Mouse (Mus musculus) heart, embryonic 15.5 days (tissue): ENCODE measurements around the gene Rfx4. TPM values are rescaled to one million over a fixed set of nuclear protein-coding genes. Genes with fewer than 3 reads are reported as not detected.

Source experiments
- ATAC-seq: fragments of 200-750 bp; cut with Nextera tagmentation; replicated peaks from 2 replicates; pipeline ENCODE4 v1.8.0; 2017; ENCODE audit warnings: low read depth, moderate TSS enrichment; ENCODE audit not compliant: insufficient number of reproducible peaks, insufficient read depth, low FRiP score
- H3K27ac ChIP-seq: fragments of 300-500 bp; sonication (generic); 2 replicates; pipeline ENCODE4 v1.5.1; 2015; ENCODE audit warnings: mild to moderate bottlenecking, inconsistent platforms
- H3K27me3 ChIP-seq: fragments of 300-500 bp; sonication (generic); 2 replicates; pipeline ENCODE4 v1.6.1; 2015; ENCODE audit warnings: inconsistent platforms
- H3K36me3 ChIP-seq: fragments of 300-500 bp; sonication (generic); 2 replicates; pipeline ENCODE4 v1.6.1; 2015; ENCODE audit warnings: mild to moderate bottlenecking, inconsistent platforms
- H3K4me1 ChIP-seq: fragments of 300-500 bp; sonication (generic); replicated peaks from 2 replicates; pipeline ENCODE4 v1.6.1; 2015; ENCODE audit warnings: inconsistent platforms
- H3K4me2 ChIP-seq: fragments of 300-500 bp; sonication (generic); 2 replicates; pipeline ENCODE4 v1.6.1; 2015; ENCODE audit warnings: inconsistent platforms, mild to moderate bottlenecking, moderate library complexity
- H3K4me3 ChIP-seq: fragments of 300-500 bp; sonication (generic); 2 replicates; pipeline ENCODE4 v1.5.1; 2015; ENCODE audit warnings: mild to moderate bottlenecking, inconsistent platforms
- H3K9ac ChIP-seq: fragments of 300-500 bp; sonication (generic); 2 replicates; pipeline ENCODE4 v1.6.1; 2015; ENCODE audit warnings: mild to moderate bottlenecking, inconsistent platforms
- H3K9me3 ChIP-seq: fragments of 300-500 bp; sonication (generic); replicated peaks from 2 replicates; pipeline ENCODE4 v1.6.1; 2016; ENCODE audit warnings: inconsistent platforms
- WGBS: fragments of 180-500 bp; shearing (Covaris S2); methylation state at CpG from one replicate; pipeline ENCODE4 v1.1.7; 2015; ENCODE audit warnings: mixed read lengths; 5-methylcytosine and 5-hydroxymethylcytosine counted together
- polyA plus RNA-seq: library from polyadenylated mRNA; unstranded; fragments of >200 nt; fragmentation: Nextera tagmentation; extraction: Ambion mirVana; gene quantifications from 2 replicates; pipeline ENCODE4 v1.2.1, GENCODE M21; 2015

Gene Rfx4
- polyA plus RNA-seq, 1 experiment from 2014 or later = not detected

DNA sequence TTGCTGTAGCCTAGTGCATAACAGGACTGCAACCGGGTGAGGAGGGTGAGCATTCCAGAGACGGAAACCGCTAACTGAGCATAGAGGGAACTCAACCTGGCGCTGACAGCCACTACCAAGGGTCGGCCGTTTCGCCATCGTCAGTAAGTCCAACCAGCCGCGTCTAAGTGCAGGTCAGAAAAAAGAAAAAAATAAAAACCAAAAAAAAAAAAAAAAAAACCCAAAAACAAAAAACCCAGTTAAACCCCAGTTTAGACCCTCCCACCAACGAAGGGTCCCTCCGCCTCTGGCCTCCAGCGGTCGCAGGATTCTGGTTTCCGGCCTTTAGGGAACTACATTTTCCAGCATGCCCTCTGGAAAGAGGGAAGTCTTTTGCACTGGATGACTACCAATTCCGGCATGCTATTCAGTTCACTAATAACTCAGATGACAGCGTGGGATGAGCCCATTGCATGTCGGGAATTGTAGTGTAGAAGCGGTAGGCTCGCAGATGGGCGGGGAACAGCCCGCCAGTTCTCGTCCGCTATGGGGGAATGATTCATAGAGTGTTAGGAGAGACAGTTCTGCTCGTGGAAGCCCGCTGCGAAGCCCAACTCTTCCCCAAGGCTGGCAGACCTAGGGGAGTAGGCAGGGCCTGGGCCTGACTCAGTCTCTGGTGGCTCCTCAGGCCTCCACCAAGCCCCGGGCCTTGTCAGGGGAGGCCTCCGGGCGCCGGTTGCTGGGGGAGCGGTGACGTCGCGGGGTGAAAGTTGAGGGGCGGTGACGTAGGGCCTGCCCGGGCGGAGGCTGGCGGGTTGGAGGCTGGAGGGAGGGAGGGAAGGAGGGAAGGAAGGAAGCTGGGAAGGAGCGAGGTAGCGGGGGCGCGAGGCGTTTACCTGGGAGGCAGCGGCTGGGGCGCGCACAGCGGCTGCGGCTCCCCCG, 161.2 kb downstream of the Rfx4 start, which contains the start of gene Ric8b:
TSS of gene Ric8b (plus strand) at position 807 of the 921 bp plus-strand sequence.
- no peaks in the 10 kb centered on the region for H3K27me3 ChIP-seq
- peak within 1 kb of the TSS; percentile 96 for H3K27ac ChIP-seq
- under 1% methylated on average over 51 of the region's 51 CpGs for WGBS
- peaks cover 16% of the 10 kb centered on the region for H3K4me1 ChIP-seq
- no peaks in the 10 kb centered on the region for H3K9me3 ChIP-seq
- H3K4me2 ChIP-seq = peak within 1 kb of the TSS; percentile 70
- H3K36me3 ChIP-seq = no peaks in the 10 kb centered on the region
- ATAC-seq = peak; percentile 97
- peak within 1 kb of the TSS; percentile 87 for H3K9ac ChIP-seq
- peak within 1 kb of the TSS; percentile 87 for H3K4me3 ChIP-seq

DNA sequence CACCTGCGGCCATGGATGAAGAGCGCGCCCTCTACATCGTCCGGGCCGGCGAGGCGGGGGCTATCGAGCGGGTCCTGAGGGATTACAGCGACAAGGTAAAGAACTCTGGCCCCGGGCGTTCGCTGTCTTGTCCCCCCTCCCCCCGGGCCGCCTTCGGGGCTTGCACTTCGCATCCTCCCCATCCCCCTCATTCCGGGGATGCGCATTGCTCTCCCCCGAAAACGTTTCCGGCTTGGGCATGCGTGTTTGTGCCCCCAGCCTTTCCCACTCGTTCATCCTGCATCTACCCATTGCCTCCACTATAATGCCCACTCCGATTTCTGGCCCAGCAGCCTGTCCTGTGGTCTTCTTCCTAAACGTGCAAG, 161.9 kb downstream of the Rfx4 start:
- WGBS = 0% methylated on average over 25 of the region's 27 CpGs
- peak overlapping the region; percentile 70 for H3K4me2 ChIP-seq
- peak overlapping the region; percentile 87 for H3K4me3 ChIP-seq

DNA sequence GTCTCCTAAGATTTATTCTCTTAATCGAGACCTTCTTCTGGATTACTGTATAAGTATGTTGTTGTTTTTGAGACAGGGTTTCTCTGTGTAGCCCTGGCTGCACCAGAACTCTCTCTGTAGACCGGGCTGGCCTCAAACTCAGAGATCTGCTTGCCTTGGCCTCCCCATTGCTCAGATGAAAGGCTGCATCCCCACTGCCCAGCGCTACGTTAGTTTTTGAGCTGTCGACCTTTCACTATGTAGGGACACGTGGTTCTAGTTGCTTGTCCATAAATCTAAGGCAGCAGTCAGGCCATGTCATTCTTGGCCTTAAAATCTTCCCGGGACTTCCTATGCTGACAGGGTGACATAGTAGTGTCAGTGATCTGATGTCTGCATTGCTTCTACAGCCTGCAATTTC, 170.5 kb downstream of the Rfx4 start:
- Histone ChIP-seq H3K4me3 (no peak overlapping the region), H3K4me2 (no peak overlapping the region), H3K27me3 (no peaks in the 10 kb centered on the region), H3K27ac (no peak overlapping the region), H3K9ac (no peak overlapping the region), H3K36me3 (peaks cover 14% of the 10 kb centered on the region; the same call in 1 of the 2 replicates), H3K9me3 (no peaks in the 10 kb centered on the region), H3K4me1 (peaks cover 3% of the 10 kb centered on the region; the same call in 1 of the 2 replicates)
- no peak for ATAC-seq
- 76% methylated on average over 7 of the region's 7 CpGs for WGBS

More for the DNA sequence above, 161.9 kb downstream of the Rfx4 start:
- Histone ChIP-seq H3K27me3 (no peaks in the 10 kb centered on the region), H3K36me3 (no peaks in the 10 kb centered on the region), H3K9ac (peak overlapping the region; percentile 87), H3K27ac (peak overlapping the region; percentile 96), H3K9me3 (no peaks in the 10 kb centered on the region), H3K4me1 (peaks cover 16% of the 10 kb centered on the region)
- 0 out of 2 replicates have a peak, but pooled peaks have one; percentile 1 for ATAC-seq

DNA sequence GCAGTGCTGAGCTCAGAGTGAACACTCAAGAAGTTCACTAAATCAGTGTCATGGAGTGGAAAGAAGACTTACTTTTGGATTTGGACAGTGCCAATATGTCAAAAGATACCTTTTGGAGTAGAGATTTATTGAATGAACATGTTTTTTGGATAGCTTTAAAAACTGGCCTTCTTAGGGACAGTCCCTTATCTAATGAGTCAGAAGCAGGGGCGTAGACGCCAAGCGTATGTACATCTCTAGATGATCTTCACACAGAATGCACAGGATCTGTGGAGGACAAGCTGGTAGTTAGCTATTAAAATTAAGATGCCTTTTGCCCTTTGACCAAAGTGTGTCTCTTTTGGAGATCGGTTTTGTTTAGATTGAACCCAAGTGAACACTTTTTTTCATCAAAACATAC, 171.0 kb downstream of the Rfx4 start:
- Histone ChIP-seq H3K9ac (no peak overlapping the region), H3K36me3 (peaks cover 14% of the 10 kb centered on the region; the same call in 1 of the 2 replicates), H3K27me3 (no peaks in the 10 kb centered on the region), H3K4me1 (peaks cover 3% of the 10 kb centered on the region; the same call in 1 of the 2 replicates), H3K4me2 (no peak overlapping the region), H3K4me3 (no peak overlapping the region), H3K27ac (no peak overlapping the region), H3K9me3 (no peaks in the 10 kb centered on the region)
- no peak for ATAC-seq
- 89% methylated on average over 4 of the region's 4 CpGs for WGBS

DNA sequence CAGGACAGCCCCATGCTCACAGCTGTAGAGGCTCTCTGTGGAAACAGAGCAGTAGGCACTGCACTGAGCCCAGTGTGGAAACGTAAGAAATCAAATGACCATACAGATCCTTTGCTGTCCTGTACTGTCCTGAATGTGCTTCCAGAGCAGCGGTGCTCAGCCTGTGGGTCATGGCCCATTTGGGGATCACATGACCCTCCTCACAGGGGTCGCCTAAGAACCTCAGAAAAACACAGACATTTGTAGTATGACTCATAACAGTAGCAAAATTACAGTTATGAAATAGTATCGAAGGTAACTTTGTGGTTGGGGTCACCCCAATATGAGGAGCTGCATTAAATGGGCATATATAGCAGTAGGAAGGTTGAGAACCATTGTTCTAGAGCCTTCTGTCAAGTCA, 172.6 kb downstream of the Rfx4 start:
- Histone ChIP-seq H3K9me3 (no peaks in the 10 kb centered on the region), H3K4me3 (no peak overlapping the region), H3K27me3 (no peaks in the 10 kb centered on the region), H3K9ac (no peak overlapping the region), H3K27ac (no peak overlapping the region), H3K4me1 (peaks cover 3% of the 10 kb centered on the region; the same call in 1 of the 2 replicates), H3K36me3 (peaks cover 14% of the 10 kb centered on the region; the same call in 1 of the 2 replicates), H3K4me2 (no peak overlapping the region)
- WGBS = 88% methylated on average over 4 of the region's 4 CpGs
- no peak for ATAC-seq

DNA sequence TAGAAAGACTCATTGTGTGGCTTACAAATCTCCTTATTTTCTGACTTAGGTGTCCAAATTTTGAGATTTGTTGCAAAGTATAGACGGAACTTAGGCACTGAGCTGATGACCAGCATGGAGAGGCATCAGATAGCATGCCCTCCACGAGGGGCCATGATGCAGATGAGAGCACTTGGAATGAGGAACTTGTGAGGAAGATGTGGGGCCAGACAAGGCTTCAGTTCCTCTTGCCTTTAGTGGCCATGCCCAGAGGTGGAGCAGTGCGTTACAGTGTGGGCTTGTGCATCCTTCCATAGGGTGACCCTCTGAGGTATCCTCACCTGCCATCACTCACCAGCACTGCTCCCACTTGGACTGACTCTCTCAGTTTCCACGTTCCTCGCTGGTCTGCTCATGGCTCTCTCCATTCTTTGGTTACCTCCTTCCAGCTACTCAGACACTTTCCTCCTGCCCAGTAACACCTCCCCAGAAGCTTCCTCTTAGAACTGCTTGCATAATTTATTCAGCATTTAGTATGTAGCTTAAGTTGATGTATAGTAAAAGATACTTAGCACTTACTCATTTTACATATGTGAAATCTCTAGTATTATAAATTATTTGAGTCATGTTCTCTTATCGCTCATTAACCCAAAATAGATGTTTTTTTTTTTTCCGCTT, 179.8 kb downstream of the Rfx4 start:
- Histone ChIP-seq H3K36me3 (no peaks in the 10 kb centered on the region), H3K27me3 (no peaks in the 10 kb centered on the region), H3K4me3 (no peak overlapping the region), H3K4me2 (no peak overlapping the region), H3K9me3 (no peaks in the 10 kb centered on the region), H3K9ac (no peak overlapping the region), H3K4me1 (peaks cover 35% of the 10 kb centered on the region), H3K27ac (no peak overlapping the region)
- WGBS = 83% methylated on average over 7 of the region's 7 CpGs
- no peak for ATAC-seq

DNA sequence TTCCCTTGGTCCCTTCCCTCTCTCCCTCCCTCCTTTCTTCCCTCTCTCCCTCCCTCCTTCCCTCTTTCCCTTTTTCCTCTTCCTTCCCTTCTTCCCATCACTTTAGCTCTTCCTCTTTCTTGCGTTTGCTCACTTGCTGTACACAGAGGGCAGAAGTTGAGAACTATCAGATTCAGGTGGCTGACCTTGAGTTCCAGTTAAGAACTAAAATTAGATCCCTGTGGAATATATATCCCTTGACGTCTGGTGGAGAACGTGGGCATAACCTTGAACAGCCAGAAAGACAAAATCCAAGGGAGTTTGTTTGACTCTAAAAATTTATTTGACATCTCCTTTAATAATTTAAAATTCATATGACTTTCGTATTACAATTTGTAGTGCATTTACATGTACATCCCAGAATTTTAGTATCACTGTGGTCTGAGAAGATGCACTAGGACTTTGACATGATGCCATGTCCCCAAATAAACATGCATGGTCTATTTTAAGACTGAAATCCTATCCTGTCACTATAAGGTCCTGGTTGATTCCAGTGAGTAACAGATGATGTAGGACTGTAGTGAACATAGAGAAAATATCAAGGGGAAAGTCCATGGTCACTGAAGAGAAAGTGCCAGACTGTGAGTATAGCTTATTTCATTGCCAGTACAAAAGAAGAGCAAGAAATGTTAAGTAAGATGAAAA, 181.1 kb downstream of the Rfx4 start:
- peak overlapping the region; percentile 71 for H3K27ac ChIP-seq
- ATAC-seq = no peak

DNA sequence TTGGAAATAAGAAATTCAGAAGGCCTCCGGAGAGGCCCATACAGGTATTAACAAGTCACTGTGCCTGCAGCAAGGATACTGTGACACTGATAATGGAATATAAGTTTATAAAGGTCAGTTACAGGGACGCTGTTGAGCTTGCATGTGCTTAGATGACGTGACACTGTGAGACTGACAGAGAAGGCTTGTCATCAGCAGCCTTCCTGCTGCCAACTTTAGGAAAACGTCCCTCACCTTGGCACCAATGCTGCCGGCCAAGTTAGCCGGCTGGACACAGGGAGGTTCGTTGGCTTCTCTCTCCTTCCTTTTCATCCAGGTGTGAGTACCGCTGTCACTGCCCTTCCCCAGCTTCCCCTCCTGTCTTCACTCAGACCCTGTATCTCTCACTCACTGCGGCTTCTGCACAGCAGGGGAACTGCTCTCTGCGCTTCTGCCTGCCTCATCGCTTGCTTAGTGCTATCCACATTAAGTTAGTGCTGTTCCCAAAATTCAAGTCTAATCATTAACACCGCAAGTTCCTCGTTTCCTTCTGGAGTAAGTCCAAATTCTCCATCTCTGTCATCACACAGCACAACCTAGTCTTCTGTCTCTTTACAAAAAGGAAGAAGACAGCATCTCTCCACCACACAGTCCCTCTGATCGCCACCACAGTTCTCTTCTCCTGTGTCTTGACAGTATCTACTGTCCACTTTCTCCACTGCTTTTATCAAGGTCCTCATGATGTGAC, 182.4 kb downstream of the Rfx4 start:
- ATAC-seq = no peak
- Histone ChIP-seq H3K27me3 (no peaks in the 10 kb centered on the region), H3K4me1 (peaks cover 35% of the 10 kb centered on the region), H3K36me3 (no peaks in the 10 kb centered on the region), H3K9ac (no peak overlapping the region), H3K4me2 (0 out of 2 replicates have a peak overlapping the region, but pooled peaks have one; percentile 7), H3K4me3 (no peak overlapping the region), H3K9me3 (no peaks in the 10 kb centered on the region), H3K27ac (peak overlapping the region; percentile 58; the same call in 1 of the 2 replicates)
- WGBS = 45% methylated on average over 14 of the region's 14 CpGs

More for the DNA sequence above, 181.1 kb downstream of the Rfx4 start:
- no peak overlapping the region for H3K4me2 ChIP-seq
- no peak overlapping the region for H3K9ac ChIP-seq
- WGBS = 50% methylated on average over 4 of the region's 4 CpGs
- H3K27me3 ChIP-seq = no peaks in the 10 kb centered on the region
- no peaks in the 10 kb centered on the region for H3K36me3 ChIP-seq
- peaks cover 35% of the 10 kb centered on the region for H3K4me1 ChIP-seq
- no peaks in the 10 kb centered on the region for H3K9me3 ChIP-seq
- no peak overlapping the region for H3K4me3 ChIP-seq

DNA sequence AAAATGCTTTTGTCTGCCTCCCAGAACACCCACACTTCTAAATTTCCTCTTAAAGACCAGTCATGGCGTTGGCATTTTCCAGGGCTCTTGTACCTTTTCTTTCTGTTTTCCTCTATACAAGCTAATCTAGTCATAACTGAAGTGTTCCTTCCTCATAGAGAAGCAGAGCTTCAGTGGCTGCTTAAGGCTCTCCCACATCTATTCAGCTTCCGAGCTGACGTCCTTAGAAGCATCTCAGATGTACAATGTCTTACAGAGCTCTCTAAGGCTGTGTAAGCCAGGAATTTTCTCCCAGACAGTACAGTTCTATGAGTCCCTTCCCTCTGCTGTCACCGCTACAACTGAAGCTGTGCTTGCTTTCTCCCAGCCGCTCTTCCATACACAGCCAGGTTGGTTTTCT, 183.0 kb downstream of the Rfx4 start:
- H3K9me3 ChIP-seq = no peaks in the 10 kb centered on the region
- no peaks in the 10 kb centered on the region for H3K36me3 ChIP-seq
- peaks cover 35% of the 10 kb centered on the region for H3K4me1 ChIP-seq
- H3K4me2 ChIP-seq = no peak overlapping the region
- H3K4me3 ChIP-seq = no peak overlapping the region
- no peak overlapping the region for H3K9ac ChIP-seq
- no peak overlapping the region for H3K27ac ChIP-seq
- no peak for ATAC-seq
- no peaks in the 10 kb centered on the region for H3K27me3 ChIP-seq
- WGBS = 74% methylated on average over 5 of the region's 5 CpGs

DNA sequence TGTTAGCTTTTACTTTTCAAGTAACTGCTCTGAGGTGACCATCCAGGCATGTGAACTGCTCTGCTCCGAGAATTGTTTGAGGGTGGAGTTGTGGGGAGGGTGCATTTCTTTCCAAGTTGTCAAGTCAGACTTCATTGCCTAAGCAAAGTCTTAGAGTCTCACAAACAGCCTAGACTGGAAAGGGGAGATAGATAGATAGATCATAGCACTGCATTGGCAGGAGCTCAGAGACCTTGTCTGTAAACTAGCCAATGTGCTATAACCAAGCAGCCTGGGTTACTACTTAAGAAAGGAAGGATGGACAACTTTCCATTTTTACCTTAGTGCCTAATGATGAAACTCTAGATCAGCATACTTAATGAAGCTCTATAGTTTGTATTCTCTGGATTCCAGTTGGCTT, 184.5 kb downstream of the Rfx4 start:
- WGBS = 75% methylated on average over 1 of the region's 1 CpGs
- Histone ChIP-seq H3K4me3 (no peak overlapping the region), H3K4me2 (no peak overlapping the region), H3K4me1 (peaks cover 33% of the 10 kb centered on the region), H3K27me3 (no peaks in the 10 kb centered on the region), H3K9ac (no peak overlapping the region), H3K9me3 (no peaks in the 10 kb centered on the region), H3K27ac (no peak overlapping the region), H3K36me3 (no peaks in the 10 kb centered on the region)
- ATAC-seq = no peak
